In the genomic region with DNA sequence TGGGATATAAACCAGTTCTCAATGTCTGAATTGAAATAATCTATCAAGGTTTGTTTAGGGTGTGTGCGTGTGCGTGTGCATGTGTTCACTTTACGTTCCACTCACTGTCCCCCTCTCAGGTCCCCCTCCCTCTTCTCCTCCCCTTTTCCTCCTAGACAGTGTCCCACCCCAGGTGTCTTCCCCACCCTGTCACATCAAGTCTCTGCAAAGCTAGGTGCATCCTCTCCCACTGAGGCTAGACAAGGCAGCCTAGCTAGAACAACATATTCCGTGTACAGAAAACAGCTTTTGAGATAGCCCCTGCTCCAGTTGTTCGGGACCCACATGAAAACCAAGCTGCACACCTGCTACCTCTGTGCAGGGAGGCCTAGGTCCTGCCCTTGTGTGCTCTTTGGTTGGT, we compare ENCODE assay signal across 23 mouse cellular contexts.
"Had no signal": no experiment of that assay in that cellular context is flagged by ENCODE, and none has a peak within 500 bp of the region (broad histone marks: within the 10 kb centered on the region; RNA-seq: fewer than 3 reads in every experiment).

No protein-coding gene starts in this region.

- ATAC-seq: hindbrain, postnatal 0 days; intestine, embryonic 16.5 days; liver, embryonic 12.5 days had no signal

- H3K27ac ChIP-seq: heart, adult 2 months; hindbrain, embryonic 13.5 days; hindbrain, embryonic 15.5 days; hindbrain, postnatal 0 days; kidney, embryonic 15.5 days; kidney, postnatal 0 days; limb, embryonic 13.5 days; limb, embryonic 15.5 days; liver, embryonic 12.5 days had no signal

- H3K4me3 ChIP-seq: heart, adult 2 months; heart, embryonic 12.5 days; hindbrain, embryonic 13.5 days; hindbrain, embryonic 15.5 days; kidney, embryonic 15.5 days; limb, embryonic 13.5 days; limb, embryonic 15.5 days; liver, embryonic 12.5 days had no signal

- H3K9ac ChIP-seq: heart, embryonic 12.5 days; hindbrain, embryonic 13.5 days; hindbrain, embryonic 15.5 days; kidney, embryonic 15.5 days; limb, embryonic 13.5 days; limb, embryonic 15.5 days; liver, embryonic 12.5 days had no signal

- H3K27me3 ChIP-seq: heart, embryonic 12.5 days; hindbrain, embryonic 13.5 days; hindbrain, embryonic 15.5 days; kidney, embryonic 15.5 days; limb, embryonic 13.5 days; limb, embryonic 15.5 days; liver, embryonic 12.5 days had no signal

- H3K4me1 ChIP-seq: kidney, embryonic 15.5 days; limb, embryonic 13.5 days; limb, embryonic 15.5 days had no signal

- H3K9me3 ChIP-seq: heart, embryonic 12.5 days; hindbrain, embryonic 13.5 days; hindbrain, embryonic 15.5 days; kidney, embryonic 15.5 days; limb, embryonic 13.5 days; limb, embryonic 15.5 days; liver, embryonic 12.5 days had no signal

- DNase-seq: gastrocnemius, postnatal 14 days; gastrocnemius, postnatal 36 days; heart, adult 11 months; heart, adult 2 months; heart, postnatal 14 days; heart, postnatal 36 days; kidney, adult 11 months; kidney, adult 2 months; kidney, adult 9 months; kidney, postnatal 14 days; kidney, postnatal 36 days; layer of hippocampus, adult 9-11 months; layer of hippocampus, postnatal 36 days had no signal

- H3K4me2 ChIP-seq: heart, embryonic 12.5 days; hindbrain, embryonic 13.5 days; hindbrain, embryonic 15.5 days; kidney, embryonic 15.5 days; limb, embryonic 13.5 days; limb, embryonic 15.5 days; liver, embryonic 12.5 days had no signal
